Mouse (Mus musculus) embryonic facial prominence, embryonic 14.5 days (tissue): Measurements from ENCODE around the gene Upf3a. TPM values are rescaled to one million over a fixed set of nuclear protein-coding genes. Genes with fewer than 3 reads are reported as not detected.

Experiments
- ATAC-seq: fragments of 200-750 bp; cut with Nextera tagmentation; 2 replicates; pipeline ENCODE4 v1.8.0; 2017; ENCODE audit warnings: low read depth, moderate number of reproducible peaks, moderate TSS enrichment
- DNase-seq: peaks from one replicate; pipeline ENCODE4 v3.0.0-alpha.2; 2015; ENCODE audit warnings: low spot score
- H3K27ac ChIP-seq: fragments of 300-500 bp; sonication (generic); replicated peaks from 2 replicates; pipeline ENCODE4 v1.5.1; 2014; ENCODE audit warnings: low read depth, mild to moderate bottlenecking, low read length, moderate library complexity
- H3K27me3 ChIP-seq: fragments of 300-500 bp; sonication (generic); replicated peaks from 2 replicates; pipeline ENCODE4 v1.6.1; 2014; ENCODE audit warnings: low read length; ENCODE audit not compliant: control insufficient read depth, insufficient read depth
- H3K36me3 ChIP-seq: fragments of 300-500 bp; sonication (generic); 2 replicates; pipeline ENCODE4 v1.6.1; 2014; ENCODE audit warnings: low read length, mixed read lengths; ENCODE audit not compliant: control insufficient read depth, insufficient read depth
- H3K4me1 ChIP-seq: fragments of 300-500 bp; sonication (generic); 2 replicates; pipeline ENCODE4 v1.6.1; 2014; ENCODE audit warnings: antibody characterized with exemption, low read length; ENCODE audit not compliant: control insufficient read depth, insufficient read depth
- H3K4me2 ChIP-seq: fragments of 300-500 bp; sonication (generic); 2 replicates; pipeline ENCODE4 v1.6.1; 2014; ENCODE audit warnings: low read depth, mild to moderate bottlenecking, low read length, moderate library complexity, mixed read lengths
- H3K4me3 ChIP-seq: fragments of 300-500 bp; sonication (generic); 2 replicates; pipeline ENCODE4 v1.5.1; 2014; ENCODE audit warnings: low read depth, mild to moderate bottlenecking, low read length
- H3K9ac ChIP-seq: fragments of 300-500 bp; sonication (generic); 2 replicates; pipeline ENCODE4 v1.6.1; 2014; ENCODE audit warnings: low read depth, mild to moderate bottlenecking, low read length, moderate library complexity, mixed read lengths
- H3K9me3 ChIP-seq: fragments of 300-500 bp; sonication (generic); 2 replicates; pipeline ENCODE4 v1.6.1; 2016; ENCODE audit warnings: low read length; ENCODE audit not compliant: control insufficient read depth
- WGBS: fragments of 180-500 bp; shearing (Covaris S2); extraction: QIAGEN DNeasy Blood & Tissue Kit; methylation state at CpG from one replicate; pipeline ENCODE4 v1.1.7; 2014; 5-methylcytosine and 5-hydroxymethylcytosine counted together
- polyA plus RNA-seq: library from polyadenylated mRNA; unstranded; fragments of >200 nt; fragmentation: Nextera tagmentation; extraction: Ambion mirVana; gene quantifications from 2 replicates; pipeline ENCODE4 v1.2.1, GENCODE M21; 2014

Gene Upf3a
- polyA plus RNA-seq, 1 experiment from 2014 or later: 31.9 TPM

DNA sequence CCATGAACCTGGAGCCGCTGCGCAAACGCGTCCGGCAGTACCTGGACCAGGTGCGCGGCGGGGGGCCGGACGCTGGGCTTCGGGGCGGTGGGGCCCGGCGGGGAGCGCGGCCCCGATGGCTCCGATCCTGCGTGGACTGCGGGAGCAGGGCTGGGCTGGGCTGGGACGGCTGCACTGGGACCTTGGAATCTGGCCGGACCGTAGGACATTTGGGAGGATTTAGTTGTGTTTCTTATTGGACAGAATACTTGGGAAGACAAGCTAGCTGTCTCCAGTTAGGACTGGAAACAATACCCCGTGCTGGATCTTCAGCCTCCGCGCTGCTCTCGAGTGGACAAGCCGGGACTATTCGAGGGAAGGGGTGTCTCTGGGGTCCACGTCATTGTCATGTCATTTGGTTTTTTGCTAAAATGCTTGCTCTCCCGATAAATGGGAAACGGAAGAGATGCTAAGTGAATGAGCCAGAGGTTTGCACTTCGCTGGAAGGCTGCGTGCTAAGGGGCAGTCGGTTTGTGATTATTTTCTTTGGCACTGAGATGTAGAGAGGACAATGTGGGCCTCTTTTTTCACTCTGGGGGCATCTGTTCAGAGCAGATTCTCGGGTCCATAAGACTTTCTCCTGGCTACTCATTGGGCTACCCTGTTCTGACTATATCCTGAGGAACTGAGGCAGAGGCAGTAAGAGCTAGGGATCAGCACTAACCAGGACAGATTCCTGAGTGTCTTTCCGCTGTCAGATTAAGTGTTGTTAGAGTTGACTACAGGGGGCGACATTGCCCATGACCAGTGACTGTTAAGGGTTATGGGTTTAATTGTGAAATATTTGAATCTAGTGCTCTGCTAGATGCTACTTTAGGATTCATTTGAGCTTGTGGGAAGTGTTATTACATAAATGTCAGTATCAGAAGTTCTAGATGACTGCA, 27.3 kb upstream of the Upf3a start:
- H3K4me1 ChIP-seq: peaks cover 15% of the 10 kb centered on the region
- H3K27me3 ChIP-seq: no peaks in the 10 kb centered on the region
- under 1% methylated on average over 22 of the region's 38 CpGs for WGBS
- H3K36me3 ChIP-seq: peaks cover 29% of the 10 kb centered on the region
- H3K27ac ChIP-seq: peak overlapping the region; percentile 84
- peak overlapping the region; percentile 98 for H3K4me3 ChIP-seq
- ATAC-seq (peak; percentile 72), DNase-seq (peak; percentile 64)
- no peaks in the 10 kb centered on the region for H3K9me3 ChIP-seq
- H3K9ac ChIP-seq: peak overlapping the region; percentile 96
- H3K4me2 ChIP-seq: peak overlapping the region; percentile 82

DNA sequence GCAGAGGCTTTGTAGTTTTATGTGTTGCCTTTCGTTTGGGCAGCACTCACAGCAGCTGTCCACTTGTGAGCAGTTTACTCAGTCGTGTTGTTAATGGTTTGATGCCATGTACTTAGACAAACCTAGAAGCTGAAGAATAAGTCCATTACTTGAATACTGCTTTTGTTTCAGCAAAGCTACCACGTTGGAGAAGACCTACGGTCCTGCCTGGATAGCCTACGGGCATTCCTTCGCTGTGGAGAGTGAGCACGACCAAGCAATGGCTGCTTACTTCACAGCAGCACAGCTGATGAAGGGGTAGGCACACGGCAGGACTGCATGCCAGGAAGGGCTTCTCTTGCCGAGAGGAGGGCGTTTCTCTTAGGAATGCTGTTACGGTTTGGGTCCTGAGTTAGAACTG, 16.2 kb upstream of the Upf3a start:
- DNase-seq (no peak), ATAC-seq (no peak)
- H3K27ac ChIP-seq: no peak overlapping the region
- no peaks in the 10 kb centered on the region for H3K4me1 ChIP-seq
- no peaks in the 10 kb centered on the region for H3K27me3 ChIP-seq
- WGBS: 85% methylated on average over 11 of the region's 11 CpGs
- no peak overlapping the region for H3K4me2 ChIP-seq
- H3K9me3 ChIP-seq: no peaks in the 10 kb centered on the region
- H3K9ac ChIP-seq: no peak overlapping the region
- peaks cover 93% of the 10 kb centered on the region for H3K36me3 ChIP-seq
- no peak overlapping the region for H3K4me3 ChIP-seq

DNA sequence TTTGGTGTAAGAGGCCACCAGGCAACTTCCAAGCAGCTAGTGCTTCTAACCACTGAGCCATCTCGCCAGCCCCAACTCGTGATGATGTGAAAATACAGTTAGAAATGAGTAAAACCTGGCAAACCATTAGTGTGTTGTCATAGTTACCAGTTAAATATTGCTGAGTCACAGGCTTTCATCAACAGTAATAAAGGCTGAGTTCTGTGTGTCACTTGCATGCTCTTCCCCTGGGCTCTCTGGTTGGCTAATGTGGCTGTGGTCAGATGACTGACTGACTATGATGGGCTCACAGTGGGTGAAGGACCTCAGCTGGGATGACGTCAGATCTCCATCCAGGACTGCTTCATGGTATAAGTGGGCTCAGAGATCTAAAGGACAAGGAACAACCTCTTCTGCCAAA, 4.9 kb upstream of the Upf3a start:
- H3K4me2 ChIP-seq: no peak overlapping the region
- no peak overlapping the region for H3K27ac ChIP-seq
- no peak overlapping the region for H3K4me3 ChIP-seq
- H3K36me3 ChIP-seq: peaks cover 61% of the 10 kb centered on the region
- DNase-seq (no peak), ATAC-seq (no peak)
- H3K9ac ChIP-seq: no peak overlapping the region
- H3K9me3 ChIP-seq: no peaks in the 10 kb centered on the region
- H3K27me3 ChIP-seq: no peaks in the 10 kb centered on the region
- 93% methylated on average over 3 of the region's 3 CpGs for WGBS
- peaks cover 8% of the 10 kb centered on the region for H3K4me1 ChIP-seq

DNA sequence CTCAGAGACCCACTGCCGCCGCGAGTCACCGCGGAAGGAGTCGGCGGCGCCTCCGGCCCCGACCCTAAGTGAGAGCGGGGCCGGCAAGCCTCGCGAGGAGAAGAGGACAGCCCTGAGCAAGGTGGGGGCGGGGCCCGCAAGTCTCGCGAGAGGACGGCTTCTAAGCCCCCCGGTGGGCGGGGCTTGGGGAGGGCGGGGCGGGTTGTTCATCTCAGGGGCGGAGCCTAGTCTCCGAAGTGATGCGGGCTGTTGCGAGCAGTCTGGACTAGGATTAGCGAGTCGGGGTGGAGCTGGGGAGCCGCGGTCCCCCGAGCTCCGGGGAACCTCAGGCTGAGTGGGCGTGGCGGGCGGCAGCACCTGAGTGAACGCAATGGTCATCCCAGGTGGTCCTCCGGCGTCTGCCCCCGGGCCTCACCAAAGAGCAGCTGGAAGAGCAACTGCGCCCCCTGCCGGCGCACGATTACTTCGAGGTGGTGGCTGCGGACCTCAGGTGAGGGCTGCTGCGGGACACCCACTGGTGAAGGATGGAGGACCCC, 417 bp downstream of the Upf3a start:
- peak overlapping the region; percentile 83 for H3K4me2 ChIP-seq
- peaks cover 35% of the 10 kb centered on the region for H3K36me3 ChIP-seq
- no peaks in the 10 kb centered on the region for H3K27me3 ChIP-seq
- peak; percentile 95 for ATAC-seq
- peak overlapping the region; percentile 98 for H3K27ac ChIP-seq
- H3K9ac ChIP-seq: peak overlapping the region; percentile 98
- H3K4me1 ChIP-seq: peaks cover 10% of the 10 kb centered on the region
- H3K9me3 ChIP-seq: no peaks in the 10 kb centered on the region
- DNase-seq: peak; percentile 98
- under 1% methylated on average over 27 of the region's 47 CpGs for WGBS
- peak overlapping the region; percentile 49 for H3K4me3 ChIP-seq

DNA sequence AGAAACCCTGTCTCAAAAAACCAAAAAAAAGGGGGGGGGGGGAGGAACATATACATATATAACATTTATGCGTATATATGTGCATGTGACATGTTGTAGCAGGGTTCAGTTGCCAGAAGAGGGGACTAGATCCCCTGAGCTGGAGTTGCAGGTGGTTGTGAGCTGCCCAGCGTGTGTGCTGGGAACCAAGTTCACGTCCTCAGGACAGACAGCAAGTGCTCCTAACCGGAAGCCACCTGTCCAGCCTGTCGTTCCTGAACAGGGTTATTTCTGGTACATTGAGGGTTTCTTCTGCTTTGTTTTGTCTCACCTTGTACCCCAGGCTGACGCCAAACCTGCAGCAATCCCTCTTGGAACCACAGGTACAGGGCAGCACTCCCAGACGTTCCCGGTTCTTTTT, 4.2 kb downstream of the Upf3a start:
- 92% methylated on average over 8 of the region's 8 CpGs for WGBS
- DNase-seq (no peak), ATAC-seq (no peak)
- Histone ChIP-seq H3K4me3 (no peak overlapping the region), H3K27ac (no peak overlapping the region), H3K4me1 (peaks cover 7% of the 10 kb centered on the region), H3K36me3 (peaks cover 44% of the 10 kb centered on the region), H3K4me2 (no peak overlapping the region), H3K9ac (no peak overlapping the region), H3K27me3 (no peaks in the 10 kb centered on the region), H3K9me3 (no peaks in the 10 kb centered on the region)

DNA sequence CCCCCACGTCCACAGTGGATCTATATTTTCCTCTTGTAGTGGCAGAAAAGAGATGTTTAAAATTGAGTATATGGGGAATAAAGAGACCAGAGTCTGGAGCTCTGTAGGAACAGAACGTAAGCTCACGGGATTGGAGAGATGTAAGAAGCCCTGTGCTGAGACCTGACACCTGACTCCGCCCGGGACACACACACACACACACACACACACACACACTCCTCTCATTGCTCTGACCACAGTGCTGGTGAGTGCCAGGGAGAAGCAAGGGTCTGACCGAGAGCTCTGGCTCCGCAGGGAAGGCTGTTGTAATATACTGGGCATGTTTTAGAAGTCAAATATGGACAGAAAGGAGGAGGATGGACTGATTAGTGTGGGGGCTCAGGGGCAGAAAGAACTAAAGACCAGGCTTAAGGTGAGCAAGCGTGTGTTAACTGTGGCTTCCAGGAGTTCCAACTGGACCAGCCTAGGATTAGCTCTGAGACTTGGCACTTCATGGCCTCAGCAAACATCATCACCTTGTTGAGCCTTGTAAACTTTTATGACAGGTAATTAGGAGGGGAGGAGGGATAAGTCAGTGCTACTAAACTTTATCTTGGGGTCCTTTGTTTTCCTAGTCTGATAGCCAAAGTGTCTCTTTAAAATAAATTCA, 7.8 kb downstream of the Upf3a start:
- Histone ChIP-seq H3K9me3 (no peaks in the 10 kb centered on the region), H3K36me3 (peaks cover 65% of the 10 kb centered on the region), H3K4me3 (no peak overlapping the region), H3K9ac (no peak overlapping the region), H3K27ac (no peak overlapping the region), H3K4me1 (no peaks in the 10 kb centered on the region), H3K27me3 (no peaks in the 10 kb centered on the region), H3K4me2 (no peak overlapping the region)
- DNase-seq: no peak
- WGBS: 89% methylated on average over 8 of the region's 8 CpGs
- no peak for ATAC-seq

DNA sequence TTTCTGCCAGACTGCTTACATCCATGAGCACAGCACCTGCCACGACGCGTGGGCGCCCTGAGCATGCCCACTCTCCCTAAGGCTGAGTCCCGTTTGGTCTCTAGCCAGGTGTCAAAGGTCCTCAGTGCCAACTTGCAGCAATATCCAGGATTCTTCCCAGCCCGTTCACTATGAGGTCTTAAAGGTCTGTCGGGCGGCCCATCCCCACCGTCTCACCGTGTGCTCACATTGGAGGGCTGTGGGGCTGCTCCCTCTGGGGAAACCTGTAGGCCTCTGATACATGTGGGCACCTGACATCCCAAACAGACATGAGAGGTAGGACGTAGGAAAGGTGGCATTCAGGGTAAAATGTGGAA, 8.3 kb downstream of the Upf3a start:
- no peaks in the 10 kb centered on the region for H3K4me1 ChIP-seq
- H3K9ac ChIP-seq: no peak overlapping the region
- no peaks in the 10 kb centered on the region for H3K9me3 ChIP-seq
- H3K27ac ChIP-seq: no peak overlapping the region
- DNase-seq: no peak
- H3K4me3 ChIP-seq: no peak overlapping the region
- H3K36me3 ChIP-seq: peaks cover 65% of the 10 kb centered on the region
- no peak overlapping the region for H3K4me2 ChIP-seq
- no peaks in the 10 kb centered on the region for H3K27me3 ChIP-seq
- WGBS: 94% methylated on average over 11 of the region's 11 CpGs
- no peak for ATAC-seq

DNA sequence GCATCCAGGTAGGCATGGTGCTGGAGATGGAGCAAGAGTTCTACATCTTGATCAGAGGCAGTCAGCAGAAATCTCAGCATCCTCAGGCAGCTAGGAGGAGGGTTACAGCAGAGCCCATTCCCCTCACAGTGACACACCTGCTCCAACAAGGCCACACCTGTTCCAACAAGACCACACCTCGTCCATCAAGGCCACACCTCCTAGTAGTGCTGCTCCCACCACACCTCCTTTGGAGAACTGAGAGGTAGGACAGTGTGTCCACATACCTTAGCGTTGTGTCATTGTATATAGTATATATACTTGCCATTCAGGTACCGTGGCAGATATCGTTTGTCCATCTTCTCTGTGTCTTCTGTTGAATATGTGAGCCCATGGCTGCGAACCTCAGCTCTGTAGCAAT, 12.3 kb downstream of the Upf3a start:
- no peak overlapping the region for H3K9ac ChIP-seq
- H3K36me3 ChIP-seq: peaks cover 51% of the 10 kb centered on the region
- H3K9me3 ChIP-seq: no peaks in the 10 kb centered on the region
- WGBS: 90% methylated on average over 5 of the region's 5 CpGs
- H3K4me2 ChIP-seq: no peak overlapping the region
- H3K4me3 ChIP-seq: no peak overlapping the region
- no peak for DNase-seq
- no peaks in the 10 kb centered on the region for H3K27me3 ChIP-seq
- no peak overlapping the region for H3K27ac ChIP-seq
- no peaks in the 10 kb centered on the region for H3K4me1 ChIP-seq
- no peak for ATAC-seq
